Mouse (Mus musculus): ENCODE data around the gene Nkx2-3.

The Nkx2-3 gene

DNA sequence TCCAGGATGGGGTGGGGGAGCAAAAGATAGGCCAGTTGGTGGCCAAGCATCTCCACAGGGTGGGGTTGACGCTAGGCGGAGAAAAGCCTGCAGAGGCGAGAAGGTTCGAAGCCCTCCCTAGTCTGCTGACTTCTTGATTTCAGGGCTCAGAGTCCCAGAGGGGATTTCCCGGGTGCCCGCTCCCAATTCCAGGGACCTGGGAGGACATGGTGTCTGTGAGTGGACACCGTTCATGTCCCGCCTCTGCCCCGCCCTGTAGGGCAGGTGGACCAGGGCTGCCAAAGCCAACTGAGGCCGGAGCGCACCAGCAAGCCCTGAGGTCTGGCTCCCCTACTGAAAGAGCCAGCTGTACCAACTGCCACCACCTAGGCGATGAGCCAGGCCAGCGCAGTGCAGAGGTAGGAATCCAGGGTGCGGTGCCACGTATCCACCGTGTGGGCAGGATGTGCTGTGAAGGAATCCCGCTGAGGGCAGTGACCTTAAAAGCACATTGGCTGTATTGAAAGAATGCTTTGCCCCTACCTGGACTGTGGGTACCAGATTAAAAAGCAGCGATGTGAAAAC lies 7.9 kb downstream of the Nkx2-3 start:
- no peak for DNase-seq

DNA sequence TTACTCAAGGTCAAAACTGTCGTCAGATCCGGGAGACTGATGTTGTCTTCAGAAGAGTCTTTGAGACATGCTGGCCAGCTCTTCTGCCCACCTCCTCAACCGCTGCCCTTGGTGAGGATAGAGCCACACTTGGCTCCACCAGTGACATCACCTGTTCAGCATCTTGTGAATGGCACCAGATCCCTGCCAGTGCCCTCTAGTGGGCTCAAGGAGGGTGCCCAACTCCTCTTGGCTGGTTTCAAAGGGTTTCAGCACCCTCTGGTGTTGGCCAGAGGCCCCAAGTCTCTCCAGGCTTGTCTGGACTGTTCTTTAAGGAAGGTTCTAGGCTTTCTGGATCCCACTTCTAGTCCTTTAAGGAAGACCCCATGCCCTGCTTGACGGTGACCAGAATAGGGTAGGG lies 11.8 kb downstream of the Nkx2-3 start:
- peak; percentile 78 to 83 for DNase-seq

DNA sequence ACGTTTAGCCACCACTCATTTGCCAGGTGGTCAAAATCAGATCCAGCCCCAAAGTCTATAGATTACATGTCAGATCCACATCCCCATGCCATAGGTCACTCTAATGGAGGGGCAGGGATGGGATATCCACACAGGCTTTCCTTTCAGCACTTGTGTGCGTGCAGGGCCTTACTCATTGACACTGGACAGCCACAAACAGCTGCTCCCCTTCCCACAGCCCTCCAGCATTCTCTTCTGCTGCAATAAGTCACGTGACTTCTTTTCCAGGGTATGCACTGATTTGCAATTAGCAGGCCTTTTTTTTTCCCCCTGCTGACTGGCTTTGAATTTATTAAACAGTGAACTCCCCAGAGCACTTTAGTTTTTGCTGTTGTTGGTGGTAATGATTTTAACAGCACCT lies 14.0 kb downstream of the Nkx2-3 start:
- no peak for DNase-seq

DNA sequence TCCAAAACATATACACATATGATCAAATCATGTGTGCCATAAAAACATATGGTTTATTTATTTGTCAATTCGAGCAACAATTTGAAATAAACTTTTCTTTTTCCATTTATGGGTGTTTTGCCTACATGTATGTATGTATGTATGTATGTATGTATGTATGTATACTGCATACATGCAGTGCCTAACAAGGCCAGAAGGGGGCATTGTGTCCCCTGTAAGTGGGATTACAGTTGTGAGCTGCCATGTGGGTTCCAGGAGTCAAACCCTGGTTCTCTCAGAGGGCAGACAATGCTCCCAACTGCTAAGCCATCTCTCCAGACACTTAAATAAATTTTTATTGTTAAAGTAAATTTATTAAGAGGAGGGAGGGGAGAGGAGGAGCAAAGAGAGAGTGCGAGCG lies 15.2 kb downstream of the Nkx2-3 start:
- DNase-seq = no peak

DNA sequence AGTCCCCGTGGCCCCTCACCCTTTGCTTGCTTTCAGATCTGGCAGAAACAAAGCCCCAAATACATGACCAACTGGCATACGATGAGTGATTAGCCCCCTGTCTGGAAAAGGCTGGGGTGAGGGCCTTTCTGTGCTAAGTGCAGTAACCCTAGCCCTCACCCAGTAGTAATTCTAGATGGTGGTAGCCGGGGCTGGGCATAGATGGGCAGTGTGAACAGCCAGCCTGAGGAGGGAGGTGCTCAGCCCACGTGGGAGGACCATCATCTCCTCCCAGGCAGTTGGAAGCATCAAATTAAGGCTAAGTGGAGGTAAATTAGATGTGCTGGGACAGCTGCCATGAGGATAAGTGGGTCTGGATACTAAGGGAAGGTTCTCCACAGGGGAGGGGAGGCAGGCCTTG lies 17.0 kb downstream of the Nkx2-3 start:
- no peak for DNase-seq

DNA sequence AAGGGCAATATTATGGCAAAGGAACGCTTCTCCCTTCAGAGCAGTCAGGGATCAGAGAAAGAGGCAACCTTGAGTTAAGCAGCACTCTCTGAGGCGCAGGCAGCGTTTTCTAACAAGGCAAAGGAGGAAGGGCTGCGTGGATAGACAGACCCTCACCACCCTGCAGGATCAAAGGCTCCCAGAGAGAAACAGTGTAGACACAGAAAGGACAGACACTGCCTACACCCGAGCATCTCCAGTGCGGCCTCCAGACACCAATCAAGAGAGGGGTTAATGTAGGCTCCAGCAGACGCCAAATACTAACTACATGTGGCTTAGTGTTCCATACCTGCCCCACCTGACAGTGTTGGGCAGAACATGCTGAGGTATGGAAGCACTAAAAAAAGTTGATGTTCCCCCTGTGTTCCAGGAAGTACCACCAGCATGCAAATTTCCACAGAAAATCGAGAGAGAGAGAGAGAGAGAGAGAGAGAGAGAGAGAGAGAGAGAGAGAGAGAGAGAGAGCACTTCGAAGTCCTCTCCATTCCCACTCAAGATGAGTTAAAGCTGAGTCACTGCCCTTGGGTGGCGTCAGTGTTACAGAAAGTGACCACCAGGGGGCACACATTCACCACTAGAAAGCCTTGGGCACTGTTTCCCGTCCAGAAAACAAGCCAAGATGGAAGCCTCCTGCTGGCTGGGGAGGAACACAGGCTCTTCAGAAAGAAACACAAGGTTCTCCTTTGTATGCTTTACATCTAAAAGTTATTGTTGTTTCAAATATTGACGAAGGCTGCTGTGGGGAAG lies 18.5 kb downstream of the Nkx2-3 start:
- peak; percentile 83 to 92 for DNase-seq

DNA sequence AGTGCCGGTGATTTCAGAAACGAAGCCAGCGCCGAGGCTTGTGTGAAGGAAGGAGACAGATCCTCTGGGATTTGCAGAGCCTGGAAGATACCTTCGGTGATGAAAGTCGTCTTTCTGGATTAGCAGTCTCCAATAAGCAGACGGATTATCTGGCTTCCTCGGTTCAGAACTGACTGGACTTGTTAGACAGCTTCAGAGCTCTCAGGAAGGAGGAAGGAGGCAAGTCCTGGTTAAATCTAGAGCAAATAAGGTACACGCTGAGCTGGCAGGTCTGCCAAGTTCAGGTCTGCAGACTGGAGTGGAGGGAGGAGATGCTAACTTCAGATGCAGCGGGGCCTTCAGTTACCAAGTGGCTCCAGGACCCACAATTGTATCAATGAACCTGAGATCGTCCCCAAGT lies 29.7 kb downstream of the Nkx2-3 start:
- no peak for DNase-seq

DNA sequence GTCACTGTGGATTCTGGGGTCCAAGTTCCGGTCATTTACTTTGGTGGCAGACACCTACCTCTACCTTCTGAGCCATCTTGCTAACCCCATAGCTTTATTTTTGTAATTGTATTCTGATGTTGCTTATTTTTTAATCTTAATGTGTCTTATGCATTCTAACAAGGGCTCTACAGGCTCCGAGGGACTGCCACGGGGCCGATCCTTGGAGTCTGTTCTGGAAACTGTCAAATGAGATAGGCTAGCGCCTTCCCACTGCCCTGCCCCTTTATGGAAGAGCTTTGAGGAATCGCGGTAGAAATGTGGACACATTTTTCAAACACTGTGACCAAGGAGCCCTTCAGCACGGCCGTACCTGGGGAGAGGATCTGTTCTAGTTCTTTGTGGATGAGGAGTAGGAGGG lies 30.7 kb downstream of the Nkx2-3 start:
- no peak for DNase-seq

DNA sequence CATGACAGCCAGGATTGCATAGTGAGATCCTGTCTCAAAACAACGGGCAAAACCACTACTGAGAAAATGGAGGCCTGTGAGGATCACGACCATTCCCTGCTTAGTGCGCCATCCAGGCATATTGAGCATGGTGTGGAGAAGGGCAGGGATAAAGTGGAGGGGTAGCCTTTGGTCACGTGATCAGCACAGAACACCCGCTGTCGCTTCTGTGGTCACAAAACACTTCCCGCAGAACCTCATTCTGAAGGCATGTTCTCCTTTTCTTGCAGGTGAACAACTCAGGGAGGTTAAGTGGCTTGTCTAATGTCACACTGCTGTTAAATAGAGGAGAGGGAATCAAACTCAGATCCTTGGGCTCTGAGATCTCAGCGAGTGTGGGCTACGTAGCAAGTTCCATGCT lies 33.4 kb downstream of the Nkx2-3 start:
- no peak for DNase-seq

DNA sequence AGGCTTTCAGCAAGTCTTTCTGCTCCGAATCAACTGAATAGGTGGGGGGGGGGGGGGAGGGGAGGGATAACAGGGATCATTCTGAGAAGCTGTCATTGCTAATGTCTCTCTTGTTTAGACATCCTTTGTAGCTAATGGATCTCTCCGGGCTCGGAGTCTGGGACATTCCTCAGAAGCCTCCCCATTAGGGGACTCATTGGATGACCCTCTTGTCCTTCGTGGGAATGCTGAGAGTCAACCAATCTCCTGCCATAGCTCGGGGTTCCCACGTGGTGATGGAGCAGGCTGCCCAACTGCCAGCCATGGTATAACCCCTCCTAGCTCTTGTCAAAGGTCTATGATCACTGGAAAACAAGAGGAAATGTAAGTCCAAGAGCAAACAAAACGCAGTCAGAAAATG lies 34.7 kb downstream of the Nkx2-3 start:
- no peak for DNase-seq

DNA sequence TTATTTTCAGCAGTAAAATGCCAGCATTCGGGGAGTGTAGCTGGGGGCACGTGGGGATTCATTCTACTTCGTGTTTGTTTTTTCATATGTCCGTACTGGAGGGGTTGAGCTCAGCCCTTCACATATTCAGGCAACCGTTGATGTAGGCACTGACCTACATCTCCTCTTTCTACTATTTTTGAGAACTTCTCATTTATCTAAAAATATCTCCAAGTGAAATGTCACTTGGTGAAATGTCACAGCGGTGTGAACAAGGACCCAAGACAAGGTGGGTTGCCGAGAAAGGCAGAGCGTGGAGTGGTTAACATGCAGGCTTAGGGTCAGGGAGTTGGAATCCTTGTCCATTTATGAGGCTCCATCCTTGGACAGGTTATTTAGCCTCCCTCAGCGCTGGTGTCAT lies 35.1 kb downstream of the Nkx2-3 start:
- no peak for DNase-seq

DNA sequence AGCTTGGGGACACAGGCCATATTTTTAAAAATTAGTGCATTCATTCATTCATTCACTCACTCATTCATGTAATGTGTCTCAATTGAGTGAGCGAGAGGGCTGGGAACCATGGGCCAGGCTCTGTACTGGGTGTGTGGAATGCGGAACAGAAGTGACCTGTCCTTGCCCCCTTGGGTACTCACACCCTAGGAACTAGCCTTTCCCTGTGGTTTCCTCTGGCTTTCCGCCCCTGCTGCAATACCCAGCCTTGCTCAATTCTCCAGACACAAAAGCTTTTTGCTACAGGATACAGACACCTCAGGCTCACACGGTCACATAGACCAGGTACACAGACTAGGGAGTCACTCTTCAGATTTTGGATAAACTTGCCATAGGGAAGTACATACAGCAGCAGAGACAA lies 36.2 kb downstream of the Nkx2-3 start:
- no peak for DNase-seq

DNA sequence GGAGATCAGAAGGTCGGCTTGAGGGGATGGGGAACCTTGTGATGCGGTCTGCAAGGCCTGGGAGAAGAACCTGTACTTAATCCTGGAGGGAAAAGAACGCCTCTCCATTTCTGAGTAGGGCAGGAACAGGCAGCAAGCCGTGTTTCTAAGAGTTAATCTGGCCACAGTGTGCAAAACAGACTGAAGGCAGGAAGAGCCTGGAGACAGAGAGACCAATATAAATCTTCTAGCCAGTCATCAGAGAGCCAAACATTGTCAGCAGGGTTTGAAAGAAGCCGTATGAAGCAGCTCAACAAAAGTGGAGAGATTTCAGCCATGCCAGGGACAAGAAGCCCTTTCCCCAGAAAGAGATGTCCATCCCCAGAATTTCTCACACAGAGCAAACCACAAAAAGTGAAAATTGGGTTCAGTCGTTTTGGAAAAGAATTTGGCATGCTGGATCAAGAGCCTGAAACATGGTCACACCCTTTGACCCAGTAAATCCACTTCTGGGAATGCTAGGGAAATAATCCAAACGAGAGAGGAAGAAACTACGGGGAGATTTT lies 39.2 kb downstream of the Nkx2-3 start:
- DNase-seq = no peak

DNA sequence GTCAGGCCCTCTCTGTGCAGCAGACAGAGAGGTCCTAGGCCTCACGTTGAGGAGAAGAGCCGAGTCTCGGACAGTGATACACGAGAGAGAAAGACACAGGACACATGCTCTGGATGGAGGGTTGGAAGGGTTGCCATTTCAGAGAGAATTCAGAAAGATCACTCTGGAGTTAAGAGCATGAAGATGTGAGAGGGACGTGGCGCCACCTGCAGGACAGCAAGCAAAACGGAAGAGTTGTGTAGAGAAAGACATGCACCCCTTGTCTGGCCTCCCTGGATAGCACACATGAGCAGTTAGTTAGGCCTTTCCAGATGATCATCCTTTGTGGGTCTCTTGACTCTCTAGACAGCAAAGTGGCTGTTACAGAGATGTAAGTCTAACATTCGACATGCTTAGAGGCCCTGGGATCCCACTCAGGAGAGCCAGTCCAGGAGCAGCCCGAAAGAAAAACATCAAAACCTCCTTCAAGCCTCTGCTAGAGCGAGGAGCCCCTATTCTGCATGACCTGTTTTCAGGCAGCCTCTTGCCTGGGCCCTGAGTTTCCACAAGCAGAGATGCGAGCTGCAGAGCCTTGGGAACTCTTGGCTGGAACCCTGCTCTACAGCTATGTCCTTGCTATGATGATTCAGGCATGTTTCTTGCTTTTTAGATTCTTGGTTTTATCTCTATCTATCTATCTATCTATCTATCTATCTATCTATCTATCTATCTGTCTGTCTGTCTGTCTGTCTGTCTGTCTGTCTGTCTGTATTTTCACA lies 43.8 kb downstream of the Nkx2-3 start:
- peak; percentile 63 to 89 for DNase-seq

DNA sequence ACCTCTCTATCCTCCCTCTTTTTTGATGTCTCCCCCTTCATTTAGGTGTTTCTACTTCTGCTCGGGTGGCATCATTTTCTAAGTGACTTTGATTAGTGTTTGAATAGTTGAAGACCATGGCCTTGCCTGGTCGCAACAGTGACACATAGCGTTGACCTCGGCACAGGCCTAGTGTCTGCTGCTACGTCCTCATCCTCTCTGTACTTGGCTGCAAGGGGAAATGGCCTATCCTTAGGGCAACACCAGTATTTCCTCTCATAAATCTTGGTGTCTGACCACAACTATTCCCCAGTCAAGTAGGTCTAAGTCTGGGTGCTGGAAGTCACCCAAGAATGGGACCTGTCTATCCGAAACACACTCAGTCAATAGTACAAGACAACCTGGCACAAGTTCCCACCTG lies 47.5 kb downstream of the Nkx2-3 start:
- DNase-seq = no peak

DNA sequence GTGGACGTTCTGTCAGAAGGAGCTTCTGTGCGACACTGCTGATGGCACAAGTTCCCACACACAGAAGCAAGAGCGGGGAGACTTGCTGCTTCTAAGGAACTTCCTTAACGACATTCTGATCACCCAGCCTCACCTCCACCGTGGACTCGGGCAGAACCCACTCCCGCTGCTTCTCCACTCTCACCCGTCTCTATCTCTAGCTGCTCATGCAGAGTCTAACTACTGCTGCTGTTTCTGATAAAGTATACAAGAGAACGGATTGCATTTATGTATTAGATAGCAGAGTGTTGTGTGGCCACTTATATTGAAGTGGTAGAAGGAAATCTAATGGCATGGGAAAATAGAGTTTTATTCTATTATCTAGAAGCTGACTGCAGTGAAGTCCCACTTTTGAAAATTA lies 48.6 kb downstream of the Nkx2-3 start:
- no peak for DNase-seq

DNA sequence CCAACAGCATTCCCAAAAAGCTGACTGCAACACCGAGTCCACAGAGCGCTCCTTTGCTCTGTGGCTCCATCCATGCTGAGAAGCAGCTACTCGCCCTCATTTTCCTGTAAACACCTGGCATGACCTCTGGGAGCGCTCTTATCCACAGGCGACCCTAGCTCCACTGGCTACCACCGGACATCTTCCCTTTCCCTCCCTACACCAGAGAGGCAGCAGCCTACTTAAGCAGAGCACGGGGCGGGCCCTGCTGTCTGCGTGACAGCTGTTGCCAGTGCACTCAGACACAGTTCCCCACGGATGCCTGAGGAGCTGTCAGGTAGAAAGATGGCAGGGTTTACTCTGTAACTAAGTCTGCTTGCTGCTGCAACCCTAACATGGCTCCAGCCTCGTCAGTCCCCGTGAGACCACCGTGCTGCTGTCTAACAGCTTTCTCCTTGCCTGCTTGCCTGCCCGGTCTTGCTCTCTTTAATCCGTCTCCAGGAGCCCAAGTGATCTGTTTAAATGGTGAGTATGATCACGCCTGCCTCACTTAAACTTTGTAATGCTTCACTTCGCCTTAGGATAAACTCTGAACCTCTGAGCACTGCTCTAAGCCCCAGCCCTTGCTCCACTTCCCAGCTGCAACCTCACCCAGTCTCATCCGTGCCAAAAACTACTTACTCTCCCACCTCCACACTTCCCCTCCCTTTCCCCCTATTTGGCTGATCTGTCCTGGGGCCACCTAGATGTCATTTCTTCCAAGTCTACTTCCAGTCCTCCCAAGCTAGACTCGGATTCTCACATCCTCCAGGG lies 50.2 kb downstream of the Nkx2-3 start:
- peak; percentile 66 to 67 for DNase-seq

DNA sequence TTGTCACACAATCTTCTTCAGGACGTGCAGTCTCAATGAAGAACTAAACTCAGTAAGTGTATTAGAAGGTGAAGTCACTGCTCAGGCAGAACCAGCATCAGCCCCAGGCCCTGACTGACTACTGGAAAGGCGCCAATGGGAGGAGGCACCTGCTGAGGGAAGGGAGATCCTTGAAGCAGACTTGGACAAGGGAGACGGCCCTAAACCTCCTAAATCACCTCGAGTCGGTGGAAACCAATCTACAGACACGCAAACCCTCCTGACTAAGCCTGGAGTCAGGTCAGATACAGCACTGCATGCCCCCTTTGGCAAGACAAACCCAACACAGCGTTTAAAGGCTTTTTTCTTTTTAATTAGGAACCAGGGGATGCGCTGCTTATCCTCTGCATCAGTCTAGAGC lies 51.3 kb downstream of the Nkx2-3 start:
- DNase-seq = no peak
